Mouse (Mus musculus): ENCODE measurements around the gene Lmntd1. TPM values are rescaled to one million over a fixed set of nuclear protein-coding genes. Genes with fewer than 3 reads are reported as not detected.

The Lmntd1 gene
- polyA plus RNA-seq, 2 experiments = 0.79 to 0.88 TPM

DNA sequence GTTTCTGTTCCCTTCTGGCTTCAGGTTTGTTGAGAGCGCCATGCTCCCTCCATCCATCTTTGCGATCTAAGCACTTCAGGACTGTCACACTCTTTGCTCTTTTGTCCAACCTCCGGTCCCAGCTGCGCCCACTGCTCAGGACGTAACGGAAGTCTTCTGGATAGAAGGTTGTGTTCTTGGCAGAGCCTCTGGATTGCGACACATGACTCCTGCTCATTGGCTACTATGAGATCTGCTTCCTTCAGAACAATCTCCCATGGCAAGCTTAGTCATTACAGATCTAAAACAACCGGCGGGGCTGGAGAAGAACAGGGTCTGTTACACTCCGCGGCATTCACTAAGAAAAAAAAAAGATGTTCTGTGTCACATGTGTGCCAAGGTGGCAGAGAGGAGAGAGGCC is 247.6 kb downstream of the Lmntd1 start:
- no peak overlapping the region for H3K9ac ChIP-seq (ENCODE audit: low read depth, low read length, severe bottlenecking)
- H3K36me3 ChIP-seq (ENCODE audit: control insufficient read depth, insufficient read depth, low read length) = no peaks in the 10 kb centered on the region
- DNase-seq (ENCODE audit: low spot score) (no peak), ATAC-seq (ENCODE audit: low FRiP score, low read depth) (no peak)
- no peak overlapping the region for H3K4me3 ChIP-seq (replicated peaks; ENCODE audit: low read length)
- H3K4me2 ChIP-seq (replicated peaks; ENCODE audit: low read depth, low read length, severe bottlenecking) = no peak overlapping the region
- no peaks in the 10 kb centered on the region for H3K27me3 ChIP-seq (ENCODE audit: control insufficient read depth, insufficient read depth, low read length)
- TF ChIP-seq POLR2A (IDR thresholded peaks at IDR 0.05; ENCODE audit: borderline replicate concordance, extremely low read depth, insufficient read depth, insufficient read length) = no peak
- peaks cover 22% of the 10 kb centered on the region for H3K4me1 ChIP-seq (ENCODE audit: control insufficient read depth, insufficient read depth, low read length)
- H3K27ac ChIP-seq (replicated peaks; ENCODE audit: low read depth, low read length) = no peak overlapping the region
- no peaks in the 10 kb centered on the region for H3K9me3 ChIP-seq (ENCODE audit: control insufficient read depth, low read length)
- 92% methylated on average over 11 of the region's 11 CpGs for WGBS

DNA sequence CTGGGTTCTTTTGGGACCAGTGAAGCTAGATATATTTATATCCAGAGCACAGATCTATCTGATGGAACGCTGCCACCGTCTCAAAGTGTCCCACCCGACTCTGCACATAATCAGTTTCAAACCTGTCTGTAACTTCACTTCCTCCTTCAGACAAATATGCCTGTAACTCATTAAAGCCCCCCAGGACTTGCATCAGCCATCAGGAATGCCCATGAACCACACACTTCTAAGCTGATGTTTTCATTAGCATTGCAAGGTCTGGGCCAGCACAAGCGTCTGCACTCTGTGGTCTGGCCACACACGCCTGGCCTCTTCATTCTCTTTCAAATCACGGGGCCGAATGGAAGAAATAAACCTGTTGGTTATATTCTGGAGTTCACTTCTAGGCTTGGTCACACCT is 250.4 kb downstream of the Lmntd1 start:
- no peak overlapping the region for H3K9ac ChIP-seq (ENCODE audit: low read depth, low read length, severe bottlenecking)
- no peaks in the 10 kb centered on the region for H3K9me3 ChIP-seq (ENCODE audit: control insufficient read depth, low read length)
- H3K4me1 ChIP-seq (ENCODE audit: control insufficient read depth, insufficient read depth, low read length) = peaks cover 31% of the 10 kb centered on the region
- ATAC-seq (ENCODE audit: low FRiP score, low read depth) (peak; percentile 64), DNase-seq (ENCODE audit: low spot score) (peak; percentile 57)
- H3K4me3 ChIP-seq (replicated peaks; ENCODE audit: low read length) = no peak overlapping the region
- H3K27ac ChIP-seq (replicated peaks; ENCODE audit: low read depth, low read length) = peak overlapping the region; percentile 52; the same call in 1 of the 2 replicates
- WGBS = 12% methylated on average over 7 of the region's 7 CpGs
- no peaks in the 10 kb centered on the region for H3K36me3 ChIP-seq (ENCODE audit: control insufficient read depth, insufficient read depth, low read length)
- H3K27me3 ChIP-seq (ENCODE audit: control insufficient read depth, insufficient read depth, low read length) = no peaks in the 10 kb centered on the region
- H3K4me2 ChIP-seq (replicated peaks; ENCODE audit: low read depth, low read length, severe bottlenecking) = no peak overlapping the region; the same call in 1 of the 2 replicates
- TF ChIP-seq POLR2A (IDR thresholded peaks at IDR 0.05; ENCODE audit: borderline replicate concordance, extremely low read depth, insufficient read depth, insufficient read length) = no peak

DNA sequence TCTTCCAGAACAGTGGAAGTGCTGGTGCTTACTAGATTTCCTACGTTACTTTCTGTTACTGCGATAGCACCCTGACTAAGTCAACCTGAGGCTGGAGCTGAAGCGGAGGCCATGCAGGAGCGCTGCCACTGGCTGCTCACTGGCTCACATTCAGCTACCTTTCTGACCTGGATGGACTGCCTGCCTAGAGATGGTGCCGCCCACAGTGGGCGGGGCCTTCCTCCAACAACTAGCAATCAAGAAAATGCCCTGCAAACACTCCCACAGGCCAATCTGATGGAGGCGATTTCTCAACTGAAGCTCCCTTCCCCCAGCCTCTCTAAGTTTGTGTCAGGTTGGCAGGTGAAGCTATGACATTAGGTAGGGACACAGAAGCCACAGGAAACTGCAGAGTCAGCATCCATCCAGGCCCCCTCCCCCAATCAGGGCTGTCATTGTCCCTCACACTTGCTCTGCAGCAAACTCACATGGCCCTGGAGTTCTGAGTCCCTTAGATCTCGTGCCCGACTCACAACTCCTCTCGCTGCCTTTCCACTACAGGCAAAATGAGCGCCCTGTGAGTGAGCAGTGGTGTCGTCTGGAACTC is 252.9 kb downstream of the Lmntd1 start:
- Histone ChIP-seq H3K4me1 (ENCODE audit: control insufficient read depth, insufficient read depth, low read length) (peaks cover 42% of the 10 kb centered on the region), H3K9me3 (ENCODE audit: control insufficient read depth, low read length) (no peaks in the 10 kb centered on the region), H3K9ac (ENCODE audit: low read depth, low read length, severe bottlenecking) (no peak overlapping the region), H3K36me3 (ENCODE audit: control insufficient read depth, insufficient read depth, low read length) (no peaks in the 10 kb centered on the region), H3K27ac (replicated peaks; ENCODE audit: low read depth, low read length) (no peak overlapping the region), H3K4me2 (replicated peaks; ENCODE audit: low read depth, low read length, severe bottlenecking) (no peak overlapping the region), H3K4me3 (replicated peaks; ENCODE audit: low read length) (no peak overlapping the region), H3K27me3 (ENCODE audit: control insufficient read depth, insufficient read depth, low read length) (no peaks in the 10 kb centered on the region)
- TF ChIP-seq POLR2A (IDR thresholded peaks at IDR 0.05; ENCODE audit: borderline replicate concordance, extremely low read depth, insufficient read depth, insufficient read length) = no peak
- DNase-seq (ENCODE audit: low spot score) = no peak
- 71% methylated on average over 12 of the region's 12 CpGs for WGBS
- no peak for ATAC-seq (ENCODE audit: low FRiP score, low read depth)

DNA sequence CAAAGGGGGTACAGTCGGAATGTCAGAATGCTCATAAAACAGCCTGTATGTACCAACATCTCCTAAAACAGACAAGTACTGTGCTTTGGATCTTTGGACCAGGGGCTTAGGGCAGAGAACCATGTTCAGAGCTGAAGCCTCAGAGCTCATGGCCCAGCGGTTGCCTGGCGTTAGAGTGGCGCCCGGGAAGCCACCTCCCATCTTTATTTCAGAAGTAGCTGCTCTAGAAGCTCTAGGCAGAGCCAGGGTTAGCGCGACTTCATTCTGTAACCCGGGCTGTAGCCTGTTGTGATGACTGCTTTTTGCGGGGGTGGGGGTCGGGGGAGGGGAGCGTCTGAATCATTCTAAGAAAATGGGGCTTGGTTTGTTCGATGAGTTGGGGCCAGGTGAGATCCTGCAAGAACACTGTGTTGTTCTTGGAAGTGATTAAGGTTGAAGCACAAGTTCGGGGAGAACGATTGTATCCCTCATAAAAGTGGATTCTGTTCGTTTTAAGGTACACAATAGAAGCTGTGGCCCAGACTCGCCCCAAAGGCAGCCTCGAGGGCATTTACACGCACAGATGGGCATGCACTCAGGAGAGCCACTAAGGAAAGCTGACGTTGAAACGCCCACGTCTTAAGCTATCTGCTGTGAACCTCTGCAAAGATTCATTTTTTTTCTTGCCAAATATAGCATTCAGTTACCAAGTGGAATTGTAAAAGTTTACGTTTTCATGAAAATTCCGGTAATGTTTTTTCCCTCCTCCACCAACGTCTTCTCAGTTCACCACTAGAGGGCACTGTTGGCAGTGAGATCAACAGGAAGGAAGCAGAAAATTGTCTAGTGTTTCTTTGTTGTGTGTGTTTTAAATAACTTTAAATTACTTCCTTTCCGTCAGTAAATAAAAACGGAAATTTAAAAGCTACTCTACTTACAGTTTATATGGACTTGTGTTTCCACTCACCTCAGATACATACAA is 254.4 kb downstream of the Lmntd1 start:
- 0 out of 2 replicates have a peak, but pooled peaks have one; percentile 19 for ATAC-seq (ENCODE audit: low FRiP score, low read depth)
- Histone ChIP-seq H3K27me3 (ENCODE audit: control insufficient read depth, insufficient read depth, low read length) (no peaks in the 10 kb centered on the region), H3K4me2 (replicated peaks; ENCODE audit: low read depth, low read length, severe bottlenecking) (peak overlapping the region; percentile 21; the same call in 1 of the 2 replicates), H3K36me3 (ENCODE audit: control insufficient read depth, insufficient read depth, low read length) (no peaks in the 10 kb centered on the region), H3K27ac (replicated peaks; ENCODE audit: low read depth, low read length) (no peak overlapping the region), H3K9ac (ENCODE audit: low read depth, low read length, severe bottlenecking) (no peak overlapping the region), H3K4me1 (ENCODE audit: control insufficient read depth, insufficient read depth, low read length) (peaks cover 42% of the 10 kb centered on the region), H3K9me3 (ENCODE audit: control insufficient read depth, low read length) (no peaks in the 10 kb centered on the region), H3K4me3 (replicated peaks; ENCODE audit: low read length) (no peak overlapping the region)
- peak; percentile 81 for DNase-seq (ENCODE audit: low spot score)
- 28% methylated on average over 26 of the region's 26 CpGs for WGBS
- no peak for TF ChIP-seq POLR2A (IDR thresholded peaks at IDR 0.05; ENCODE audit: borderline replicate concordance, extremely low read depth, insufficient read depth, insufficient read length)

DNA sequence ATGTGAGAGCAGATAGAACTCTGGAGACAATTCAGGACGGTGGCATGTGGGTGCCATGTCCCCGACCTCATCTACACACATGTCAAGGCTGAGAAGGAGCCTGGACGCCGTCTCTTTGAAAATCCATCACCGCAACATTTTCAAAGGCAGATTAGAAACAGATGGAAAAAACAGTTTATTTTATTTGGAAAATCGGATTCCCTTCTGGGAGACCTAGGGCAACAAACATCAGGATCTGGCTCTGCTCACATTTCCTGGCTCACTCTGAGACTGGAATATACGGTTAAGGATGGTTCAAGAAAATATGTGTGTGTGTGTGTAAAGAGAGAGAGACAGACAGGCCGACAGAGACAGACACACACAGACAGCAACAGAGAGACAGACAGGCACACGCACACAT is 256.1 kb downstream of the Lmntd1 start:
- peaks cover 26% of the 10 kb centered on the region for H3K4me1 ChIP-seq (ENCODE audit: control insufficient read depth, insufficient read depth, low read length)

More for the DNA sequence above, 256.1 kb downstream of the Lmntd1 start:
- Histone ChIP-seq H3K9ac (ENCODE audit: low read depth, low read length, severe bottlenecking) (no peak overlapping the region), H3K9me3 (ENCODE audit: control insufficient read depth, low read length) (no peaks in the 10 kb centered on the region), H3K27me3 (ENCODE audit: control insufficient read depth, insufficient read depth, low read length) (no peaks in the 10 kb centered on the region), H3K4me2 (replicated peaks; ENCODE audit: low read depth, low read length, severe bottlenecking) (peak overlapping the region; percentile 3; the same call in 1 of the 2 replicates), H3K36me3 (ENCODE audit: control insufficient read depth, insufficient read depth, low read length) (no peaks in the 10 kb centered on the region), H3K4me3 (replicated peaks; ENCODE audit: low read length) (no peak overlapping the region), H3K27ac (replicated peaks; ENCODE audit: low read depth, low read length) (peak overlapping the region; percentile 3)
- 29% methylated on average over 9 of the region's 9 CpGs for WGBS
- DNase-seq (ENCODE audit: low spot score) = peak; percentile 59
- TF ChIP-seq POLR2A (IDR thresholded peaks at IDR 0.05; ENCODE audit: borderline replicate concordance, extremely low read depth, insufficient read depth, insufficient read length) = no peak
- ATAC-seq (ENCODE audit: low FRiP score, low read depth) = peak; percentile 21; the same call in 1 of the 2 replicates
